Mouse (Mus musculus) CH12.LX (cell line): Measurements from ENCODE around the gene Slc26a8. TPM values are rescaled to one million over a fixed set of nuclear protein-coding genes. Genes with fewer than 3 reads are reported as not detected.

Experiments used
- DNase-seq: peaks from one replicate; pipeline ENCODE4 v3.0.0-alpha.2; 2013; ENCODE audit errors: extremely low read depth
- H3K27ac ChIP-seq: 2 replicates; pipeline ENCODE4 v1.5.1; 2012; ENCODE audit warnings: low read depth, mild to moderate bottlenecking, control low read depth, moderate library complexity; ENCODE audit not compliant: insufficient read depth
- H3K27me3 ChIP-seq: replicated peaks from 2 replicates; pipeline ENCODE3; 2012; ENCODE audit warnings: inconsistent platforms
- H3K36me3 ChIP-seq, 2 experiments: replicated peaks in 1 of 2; 2 replicates each; pipeline versions ENCODE3 to v1.6.1; 2012; ENCODE audit warnings: inconsistent platforms in 1 of 2, low read length in 1 of 2, mild to moderate bottlenecking in 1 of 2, mixed read lengths in 1 of 2, moderate library complexity in 1 of 2; ENCODE audit not compliant: control insufficient read depth in 1 of 2, insufficient read depth in 1 of 2
- H3K4me1 ChIP-seq, 2 experiments: 2 replicates each; pipeline ENCODE4 v1.6.1; 2012; ENCODE audit warnings: inconsistent platforms in 1 of 2, moderate library complexity in 1 of 2; ENCODE audit not compliant: insufficient read depth in 2 of 2, control insufficient read depth in 1 of 2
- H3K4me2 ChIP-seq: 2 replicates; pipeline ENCODE4 v1.6.1; 2012; ENCODE audit warnings: low read depth, mild to moderate bottlenecking, control low read depth; ENCODE audit not compliant: poor library complexity, insufficient read depth, severe bottlenecking
- H3K4me3 ChIP-seq, 3 experiments: fragments of 150-350 bp in 1 of 3; sonication (generic) in 1 of 3; replicated peaks in 1 of 3; 2 replicates each; pipeline versions ENCODE3 to v1.5.1; 2011 to 2012; ENCODE audit warnings: low read depth in 2 of 3, low read length in 2 of 3, mild to moderate bottlenecking in 2 of 3, moderate library complexity in 2 of 3, control low read depth in 1 of 3, improper control_type of control experiment in 1 of 3, inconsistent platforms in 1 of 3, mixed read lengths in 1 of 3; ENCODE audit not compliant: poor library complexity in 1 of 3
- H3K79me2 ChIP-seq: replicated peaks from 2 replicates; pipeline ENCODE4 v1.6.1; 2012; ENCODE audit warnings: mild to moderate bottlenecking, moderate library complexity; ENCODE audit not compliant: control insufficient read depth, poor library complexity, insufficient read depth, severe bottlenecking; ENCODE audit errors: extremely low read depth
- H3K9ac ChIP-seq: 2 replicates; pipeline ENCODE4 v1.6.1; 2012; ENCODE audit warnings: low read depth, mild to moderate bottlenecking, control low read depth, moderate library complexity; ENCODE audit not compliant: insufficient read depth
- H3K9me3 ChIP-seq: replicated peaks from 2 replicates; pipeline ENCODE3; 2012; ENCODE audit warnings: low read length, inconsistent platforms, mixed read lengths
- CHD2 ChIP-seq: IDR thresholded peaks from 2 replicates; pipeline ENCODE4 v1.6.1; 2011; ENCODE audit warnings: low read length, improper control_type of control experiment
- ELF1 ChIP-seq: IDR thresholded peaks from 2 replicates; pipeline ENCODE4 v1.6.1; 2014; ENCODE audit warnings: low read depth, mild to moderate bottlenecking, inconsistent platforms, low read length, improper control_type of control experiment
- EP300 ChIP-seq: IDR thresholded peaks from 2 replicates; pipeline ENCODE4 v1.6.1; 2011; ENCODE audit warnings: low read length, improper control_type of control experiment
- GABPA ChIP-seq: IDR thresholded peaks from 2 replicates; pipeline ENCODE4 v1.6.1; 2012; ENCODE audit warnings: low read depth, low read length, improper control_type of control experiment, inconsistent platforms; ENCODE audit not compliant: insufficient replicate concordance
- IRF4 ChIP-seq: IDR thresholded peaks from 2 replicates; pipeline ENCODE4 v1.6.1; 2014; ENCODE audit warnings: low read depth, mild to moderate bottlenecking, inconsistent platforms, low read length, improper control_type of control experiment
- JUN ChIP-seq: IDR thresholded peaks from 2 replicates; pipeline ENCODE4 v1.6.1; 2011; ENCODE audit warnings: low read depth, mild to moderate bottlenecking, low read length, improper control_type of control experiment, moderate library complexity; ENCODE audit not compliant: insufficient read depth
- KAT2A ChIP-seq: IDR thresholded peaks from 2 replicates; pipeline ENCODE4 v1.6.1; 2012; ENCODE audit warnings: low read length, improper control_type of control experiment, inconsistent platforms; ENCODE audit not compliant: insufficient replicate concordance
- MAFK ChIP-seq: IDR thresholded peaks from 2 replicates; pipeline ENCODE4 v1.6.1; 2011; ENCODE audit warnings: low read length, improper control_type of control experiment; ENCODE audit not compliant: insufficient replicate concordance
- MAX ChIP-seq: IDR thresholded peaks from 2 replicates; pipeline ENCODE4 v1.6.1; 2011; ENCODE audit warnings: low read length, improper control_type of control experiment
- MEF2A ChIP-seq: IDR thresholded peaks from 2 replicates; pipeline ENCODE4 v1.6.1; 2014; ENCODE audit warnings: low read depth, mild to moderate bottlenecking, inconsistent platforms, low read length, improper control_type of control experiment, borderline replicate concordance
- MXI1 ChIP-seq: IDR thresholded peaks from 2 replicates; pipeline ENCODE4 v1.6.1; 2011; ENCODE audit warnings: mild to moderate bottlenecking, low read depth, low read length, improper control_type of control experiment
- MYC ChIP-seq: IDR thresholded peaks from 2 replicates; pipeline ENCODE4 v1.6.1; 2011; ENCODE audit warnings: low read depth, mild to moderate bottlenecking, improper control_type of control experiment, low read length
- NELFE ChIP-seq: IDR thresholded peaks from 2 replicates; pipeline ENCODE4 v1.6.1; 2011; ENCODE audit warnings: low read depth, low read length, improper control_type of control experiment
- NRF1 ChIP-seq: IDR thresholded peaks from 2 replicates; pipeline ENCODE4 v1.6.1; 2014; ENCODE audit warnings: low read depth, mild to moderate bottlenecking, inconsistent platforms, low read length, improper control_type of control experiment, moderate library complexity
- POLR2A ChIP-seq: IDR thresholded peaks from 2 replicates; pipeline ENCODE4 v1.6.1; 2011; ENCODE audit warnings: low read depth, mild to moderate bottlenecking, improper control_type of control experiment, low read length
- POLR2AphosphoS2 ChIP-seq: IDR thresholded peaks from 2 replicates; pipeline ENCODE4 v1.6.1; 2011; ENCODE audit warnings: low read depth, low read length, improper control_type of control experiment
- RAD21 ChIP-seq: IDR thresholded peaks from 2 replicates; pipeline ENCODE4 v1.6.1; 2011; ENCODE audit warnings: low read depth, mild to moderate bottlenecking, low read length, improper control_type of control experiment, moderate library complexity
- SIN3A ChIP-seq: IDR thresholded peaks from 2 replicates; pipeline ENCODE4 v1.6.1; 2012; ENCODE audit warnings: low read length, improper control_type of control experiment, inconsistent platforms
- UBTF ChIP-seq: IDR thresholded peaks from 2 replicates; pipeline ENCODE4 v1.6.1; 2012; ENCODE audit warnings: low read depth, mild to moderate bottlenecking, inconsistent platforms, low read length, improper control_type of control experiment, moderate library complexity
- USF2 ChIP-seq: conservative IDR thresholded peaks from 2 replicates; pipeline ENCODE4 v1.6.1; 2011; ENCODE audit warnings: low read depth, low read length, improper control_type of control experiment
- dilution Hi-C: fragments of 300-500 bp; cut with MboI; formaldehyde crosslinking; loops from 2 replicates; pipeline ENCODE4 v1.14.3; 2020; ENCODE audit warnings: low sequenced_read_pairs; ENCODE audit not compliant: extremely low pct_unique_long_range_greater_than_20kb, extremely low pct_ligation_motif_present
- in situ Hi-C: fragments of 300-500 bp; cut with MboI; formaldehyde crosslinking; loops from 3 replicates; pipeline ENCODE4 v1.14.3; 2019; ENCODE audit warnings: low sequenced_read_pairs, low pct_ligation_motif_present, low pct_unique_long_range_greater_than_20kb, mixed read lengths
- polyA plus RNA-seq: library from polyadenylated mRNA; unstranded; fragments of >175 nt; gene quantifications from 2 replicates; pipeline ENCODE4 v1.2.1, GENCODE M21; 2012; ENCODE audit warnings: low read depth; ENCODE audit not compliant: insufficient read length
- total RNA-seq, 2 experiments: library from RNA; depleted of rRNA; stranded (reverse); fragments of 300-350 nt in 1 of 2; fragments of >200 nt in 1 of 2; gene quantifications; 2 replicates each; pipeline ENCODE4 v1.2.3; 2012 to 2014

The Slc26a8 gene
- total and polyA plus RNA-seq, 3 experiments = 0.44 TPM; not detected in 2

DNA sequence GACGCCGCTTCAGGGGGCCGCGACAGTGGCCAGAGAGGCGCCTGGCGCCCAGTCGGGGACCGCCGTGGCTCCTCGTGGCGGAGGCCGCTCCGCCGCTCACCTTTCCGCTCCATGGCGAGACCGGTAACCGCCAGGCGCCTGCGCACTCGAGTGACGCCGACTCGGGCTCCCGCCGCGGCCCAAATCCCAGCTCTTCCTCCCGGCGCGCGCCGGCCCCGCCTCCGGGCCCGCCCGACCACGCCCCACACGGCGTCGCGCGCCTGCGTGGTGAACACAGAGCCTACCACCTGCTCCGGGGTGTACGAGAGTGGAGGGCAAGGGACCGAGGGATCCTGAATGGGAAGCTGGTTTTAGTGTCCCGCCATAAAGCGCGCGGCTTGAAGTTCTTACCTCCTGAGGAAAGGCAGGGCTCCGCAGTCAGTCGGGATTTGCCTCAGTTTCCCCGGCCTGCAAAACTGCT lies 67.7 kb downstream of the Slc26a8 start, which contains the start of gene Srpk1 (continued):
- peak; percentile 24; the same call in 1 of the 2 replicates for TF ChIP-seq MYC

DNA sequence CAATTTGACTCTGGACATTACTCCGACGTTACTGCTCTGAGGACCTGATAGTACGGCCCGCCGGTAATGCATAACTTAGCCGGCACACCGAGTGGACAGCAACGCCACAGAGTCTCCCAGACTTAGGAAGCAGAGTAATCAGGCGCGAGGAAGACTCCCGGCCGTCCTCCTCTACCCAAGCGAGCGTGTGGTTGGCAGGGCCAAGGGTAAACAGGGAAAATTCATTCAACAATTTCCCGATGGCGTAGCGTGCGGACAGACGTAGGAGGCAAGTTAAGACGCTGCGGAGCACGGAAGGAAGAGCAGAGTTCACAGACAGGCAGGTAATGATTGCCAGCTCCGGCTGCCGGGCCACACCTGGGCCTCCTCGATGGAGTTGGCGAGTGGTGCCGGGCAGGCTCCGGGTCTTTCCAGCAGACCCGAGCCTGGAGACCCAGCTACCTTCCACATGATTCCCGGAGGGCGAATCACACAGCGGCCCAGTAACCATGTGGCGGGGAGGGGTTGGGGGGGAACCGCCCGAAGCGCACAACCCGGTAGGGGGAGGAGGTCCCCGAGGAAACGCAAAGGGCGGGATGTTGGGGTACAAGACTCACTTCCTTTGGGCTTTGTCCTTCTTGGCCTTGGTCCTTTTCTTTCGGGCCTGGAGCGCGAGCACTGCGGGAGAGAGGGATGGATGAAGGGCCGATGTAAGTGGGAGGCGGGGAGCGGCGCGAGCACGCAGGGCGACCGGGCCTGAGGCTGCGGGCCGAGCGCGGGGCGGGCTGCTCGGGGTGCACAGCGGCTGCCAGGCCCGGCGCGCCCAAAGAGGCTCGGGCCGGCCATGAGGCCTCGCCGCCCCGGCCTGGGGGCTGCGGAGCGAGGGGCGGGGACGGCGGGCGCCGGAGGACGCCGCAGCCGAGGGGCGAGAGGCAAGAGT lies 68.4 kb downstream of the Slc26a8 start:
- peak overlapping the region; percentile 87 for H3K9ac ChIP-seq
- DNase-seq = peak; percentile 47
- peaks cover 15 to 34% of the 10 kb centered on the region in 2 experiments for H3K36me3 ChIP-seq
- H3K4me3 ChIP-seq = peak overlapping the region; percentile 90 to 97 (median 91)
- peak overlapping the region; percentile 7; the same call in 1 of the 2 replicates for H3K27ac ChIP-seq
- H3K4me1 ChIP-seq = peaks cover 13 to 57% of the 10 kb centered on the region in 2 experiments
- H3K79me2 ChIP-seq = peaks cover 52% of the 10 kb centered on the region
- peak overlapping the region; percentile 72 for H3K4me2 ChIP-seq
- H3K9me3 ChIP-seq = no peaks in the 10 kb centered on the region
- dilution Hi-C loops (no loop called here), in situ Hi-C loops (no loop called here)
- TF ChIP-seq CHD2 (no peak), NRF1 (no peak), POLR2AphosphoS2 (peak; percentile 18; the same call in 1 of the 2 replicates), IRF4 (no peak), MXI1 (peak; percentile 63; the same call in 1 of the 2 replicates), MAX (peak; percentile 52; the same call in 1 of the 2 replicates), SIN3A (peak; percentile 56; the same call in 1 of the 2 replicates), MEF2A (no peak), ELF1 (no peak)
- peaks cover 5% of the 10 kb centered on the region for H3K27me3 ChIP-seq

DNA sequence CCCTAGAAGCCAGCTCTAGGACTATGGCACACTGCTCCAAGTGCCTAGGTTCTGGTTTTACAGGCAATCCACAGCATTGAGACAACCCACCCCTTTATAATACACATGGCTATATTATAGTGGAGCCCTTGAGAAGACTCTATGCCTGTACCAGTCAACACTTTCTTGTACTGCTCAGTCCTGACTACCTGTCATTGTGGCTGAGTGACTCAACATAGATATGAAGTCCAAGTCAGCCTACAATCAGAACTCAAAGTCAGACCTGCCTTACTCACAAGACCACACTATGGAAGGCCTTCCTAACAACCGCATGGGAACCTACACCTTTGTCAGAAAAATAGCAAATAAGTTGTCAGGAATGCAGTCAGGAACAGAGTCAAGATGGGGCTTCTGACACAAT lies 71.3 kb downstream of the Slc26a8 start:
- H3K79me2 ChIP-seq = peaks cover 77% of the 10 kb centered on the region
- peaks cover 3 to 47% of the 10 kb centered on the region in 2 experiments for H3K4me1 ChIP-seq
- H3K9me3 ChIP-seq = no peaks in the 10 kb centered on the region
- no peak for DNase-seq
- no peak overlapping the region for H3K9ac ChIP-seq
- no peak overlapping the region for H3K4me3 ChIP-seq
- H3K4me2 ChIP-seq = no peak overlapping the region
- TF ChIP-seq POLR2AphosphoS2 = no peak
- no peak for TF ChIP-seq NRF1
- no peak for TF ChIP-seq MYC
- TF ChIP-seq NELFE = no peak
- no peak for TF ChIP-seq ELF1
- TF ChIP-seq USF2 = no peak
- no peak for TF ChIP-seq MXI1
- no peak for TF ChIP-seq EP300
- TF ChIP-seq UBTF = no peak
- no peak for TF ChIP-seq MAFK
- TF ChIP-seq JUN = no peak
- no peak for TF ChIP-seq KAT2A
- no peak for TF ChIP-seq RAD21
- no peak for TF ChIP-seq GABPA
- no peak for TF ChIP-seq POLR2A
- no peak for TF ChIP-seq IRF4
- TF ChIP-seq, all 38 proteins: peak for 0
- in situ Hi-C loops = no loop called here
- no peak overlapping the region for H3K27ac ChIP-seq
- no peaks in the 10 kb centered on the region for H3K27me3 ChIP-seq
- dilution Hi-C loops = no loop called here
- peaks cover 32 to 58% of the 10 kb centered on the region in 2 experiments for H3K36me3 ChIP-seq
